Mouse (Mus musculus): ENCODE results near the gene Rhox1.
"Not testable (repeated sequence)": the region's sequence is repeated elsewhere in the genome, so short reads cannot be mapped to it uniquely, and the experiment has no call there.

Rhox1 gene

GRCm38 (mm10) chrX:37222158-37222557 lies at the start of gene Rhox1:
TSS of gene Rhox1 (minus strand) at chrX:37222258.
- DNase-seq (ENCODE audit: low spot score in 2 of 2), result not testable (repeated sequence)

- DNase-seq (ENCODE audit: low spot score in 2 of 2), result not testable (repeated sequence)
These were observed 43.0 kb upstream of the Rhox1 start, which contains the start of gene Rhox4a for GRCm38 (mm10) chrX:37265038-37265437. TSS of gene Rhox4a (plus strand) at chrX:37265338.

DNA sequence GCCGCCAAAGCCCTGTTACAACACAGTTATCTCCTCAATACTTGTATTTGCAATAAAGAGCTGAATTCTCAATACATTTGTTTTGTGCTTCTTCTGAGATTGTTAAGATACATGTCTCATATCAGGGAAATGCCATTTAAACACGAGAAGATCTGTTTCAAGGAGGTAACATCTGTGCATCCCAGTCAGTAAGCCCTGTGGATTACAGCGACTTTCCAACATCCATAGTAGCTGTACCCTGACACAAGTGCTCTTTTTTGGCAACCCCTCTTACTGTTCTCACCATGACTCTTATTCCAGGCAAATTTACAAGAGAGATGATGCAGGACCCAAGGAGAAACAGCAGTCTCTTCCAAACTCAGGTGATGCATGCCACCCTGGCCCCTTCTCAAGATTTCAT lies 27.6 kb upstream of the Rhox1 start, which contains the start of gene Rhox3a:
Rhox3a (plus strand) TSS at position 301 of the 400 bp plus-strand sequence.
- DNase-seq (ENCODE audit: low spot score in 2 of 2), result not testable (repeated sequence)

DNA sequence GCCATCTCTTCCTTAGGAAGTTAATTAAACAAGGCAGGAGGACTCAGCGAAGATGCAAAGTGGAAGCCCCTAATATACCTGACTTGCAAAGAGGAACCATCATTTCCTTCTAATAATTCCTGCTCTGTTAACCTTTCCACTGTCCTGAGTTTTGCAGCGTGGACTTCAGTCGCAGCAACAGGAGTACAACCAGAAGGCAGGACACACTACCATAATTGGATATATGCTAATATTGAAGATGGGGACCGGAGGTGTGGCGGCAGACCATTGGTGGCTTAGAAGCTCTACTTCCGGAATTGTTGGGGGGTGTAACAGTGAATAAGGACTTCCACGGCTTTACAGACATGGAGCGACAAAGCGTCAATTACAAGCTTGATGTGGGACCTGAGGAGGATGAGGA lies 22.6 kb upstream of the Rhox1 start, which contains the start of gene Rhox2a:
Rhox2a (plus strand) TSS at position 301 of the 400 bp plus-strand sequence.
- DNase-seq (ENCODE audit: low spot score in 2 of 2), result not testable (repeated sequence)

DNA sequence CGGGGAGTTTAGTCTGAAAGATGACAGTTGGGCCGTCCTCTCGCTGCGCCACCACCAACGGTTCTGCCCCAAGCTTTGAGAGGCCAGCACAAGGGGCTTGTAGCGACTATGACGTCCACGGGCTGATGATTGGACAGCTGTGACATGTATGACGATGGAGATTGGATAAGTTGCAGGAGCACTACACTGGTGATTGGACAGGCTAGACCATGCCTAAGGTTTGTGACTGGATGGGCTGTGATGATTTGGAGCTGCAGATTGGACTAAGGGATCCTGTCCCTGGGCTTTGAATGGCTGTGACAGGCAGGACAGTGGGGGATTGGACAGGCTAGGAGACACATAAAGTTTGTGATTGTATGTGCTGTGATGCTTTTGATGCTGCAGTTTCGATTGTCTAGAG lies 11.1 kb downstream of the Rhox1 start, which contains the start of gene Gm9:
Gm9 (minus strand) TSS at position 101 of the 400 bp plus-strand sequence.
- no peak for DNase-seq (ENCODE audit: low spot score in 2 of 2)

DNA sequence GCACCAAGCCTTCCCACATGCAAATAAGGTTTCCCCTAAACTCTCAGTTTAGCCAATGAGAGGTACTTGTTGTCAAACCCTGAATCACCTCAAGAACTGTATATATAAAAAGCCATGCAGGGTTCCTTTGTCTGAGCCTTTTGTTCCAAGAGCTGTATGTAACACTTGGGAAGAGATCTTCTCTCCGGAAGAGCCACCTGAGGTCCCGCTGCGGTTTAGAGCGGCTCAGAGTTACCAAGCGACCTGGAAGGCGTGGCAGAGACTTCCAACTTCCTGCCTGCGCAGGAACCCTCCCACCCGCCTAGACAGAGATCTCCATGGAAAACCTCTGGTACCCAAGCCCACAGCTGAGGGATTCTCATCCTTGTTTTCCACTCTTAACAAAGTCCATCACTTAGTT lies 23.4 kb downstream of the Rhox1 start:
- DNase-seq (ENCODE audit: low spot score in 2 of 2), result no peak

DNA sequence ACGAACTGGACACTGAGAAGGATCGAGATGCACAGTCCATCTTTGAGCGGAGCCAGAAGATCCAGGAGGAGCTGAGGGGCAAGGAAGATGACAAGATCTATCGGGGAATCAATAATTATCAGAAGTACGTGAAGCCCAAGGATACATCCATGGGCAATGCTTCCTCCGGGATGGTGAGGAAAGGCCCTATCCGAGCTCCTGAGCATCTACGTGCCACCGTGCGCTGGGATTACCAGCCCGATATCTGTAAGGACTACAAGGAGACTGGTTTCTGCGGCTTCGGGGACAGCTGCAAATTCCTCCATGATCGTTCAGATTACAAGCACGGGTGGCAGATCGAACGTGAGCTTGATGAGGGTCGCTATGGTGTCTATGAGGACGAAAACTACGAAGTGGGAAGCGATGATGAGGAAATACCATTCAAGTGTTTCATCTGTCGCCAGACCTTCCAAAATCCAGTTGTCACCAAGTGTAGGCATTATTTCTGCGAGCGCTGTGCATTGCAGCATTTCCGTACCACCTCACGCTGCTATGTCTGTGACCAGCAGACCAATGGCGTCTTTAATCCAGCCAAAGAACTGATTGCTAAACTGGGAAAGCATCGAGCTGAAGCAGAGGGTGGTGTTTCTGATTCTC lies 30.2 kb downstream of the Rhox1 start:
- DNase-seq (ENCODE audit: low spot score in 2 of 2), result peak in 1 of 2 experiments; percentile 24

DNA sequence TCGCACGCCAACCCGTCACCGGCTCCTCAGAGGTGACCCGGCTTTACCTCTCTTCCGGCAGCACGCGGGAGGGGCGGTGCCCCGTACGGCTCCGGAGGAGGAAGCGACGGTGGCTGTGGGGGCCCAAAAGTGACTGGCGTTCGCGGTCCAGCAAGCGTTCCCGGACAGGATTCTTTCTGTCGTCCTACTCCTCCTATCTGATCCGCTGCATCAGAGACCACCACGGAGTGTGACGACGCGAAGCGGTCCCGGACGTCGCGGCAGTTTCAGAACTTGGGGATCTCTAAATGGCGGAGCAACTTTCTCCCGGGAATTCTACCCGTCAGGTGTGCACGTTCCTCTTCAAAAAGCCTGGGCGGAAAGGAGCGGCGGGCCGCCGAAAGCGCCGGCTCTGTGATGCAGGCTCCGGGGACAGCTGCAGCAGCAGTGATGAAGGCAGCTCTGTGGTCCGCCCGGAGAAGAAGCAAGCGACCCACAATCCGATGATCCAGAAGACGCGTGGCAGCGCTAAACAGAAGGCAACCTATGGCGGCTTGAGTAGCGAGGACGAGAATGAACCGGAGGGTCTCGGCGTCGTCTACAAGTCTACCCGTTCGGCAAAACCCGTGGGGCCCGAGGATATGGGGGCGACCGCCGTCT lies 30.8 kb downstream of the Rhox1 start, which contains the start of the genes Ndufa1 and Rnf113a1:
Ndufa1 (minus strand) TSS at position 59 of the 639 bp plus-strand sequence.
Rnf113a1 (plus strand) TSS at position 141 of the 639 bp plus-strand sequence.
- DNase-seq (ENCODE audit: low spot score in 2 of 2), result peak; percentile 81 to 85

DNA sequence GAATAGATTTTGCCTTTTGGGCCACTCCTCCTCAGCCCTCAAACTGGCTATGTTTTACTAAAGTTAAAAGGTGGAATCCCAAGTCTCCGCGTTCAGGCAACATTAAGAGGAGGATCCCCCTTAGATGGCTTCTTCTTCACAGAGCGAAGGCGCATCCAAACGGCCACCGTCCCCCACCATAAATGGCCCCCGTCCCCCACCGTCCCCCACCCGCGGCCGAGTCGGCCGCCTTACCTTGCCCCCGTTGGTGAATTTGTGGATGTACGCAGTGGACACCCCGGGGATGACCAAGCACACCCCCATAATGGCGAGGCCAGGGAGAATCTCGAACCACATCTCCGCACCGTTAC lies 31.3 kb downstream of the Rhox1 start:
- DNase-seq (ENCODE audit: low spot score in 2 of 2), result peak in 1 of 2 experiments; percentile 1

GRCm38 (mm10) chrX:37184401-37184800 lies 37.7 kb downstream of the Rhox1 start:
- DNase-seq (ENCODE audit: low spot score in 2 of 2), result not testable (repeated sequence)

GRCm38 (mm10) chrX:37168742-37169141 lies 53.3 kb downstream of the Rhox1 start, which contains the start of gene Akap14:
TSS of gene Akap14 (minus strand) at chrX:37168842.
- DNase-seq (ENCODE audit: low spot score in 2 of 2), result no peak

DNA sequence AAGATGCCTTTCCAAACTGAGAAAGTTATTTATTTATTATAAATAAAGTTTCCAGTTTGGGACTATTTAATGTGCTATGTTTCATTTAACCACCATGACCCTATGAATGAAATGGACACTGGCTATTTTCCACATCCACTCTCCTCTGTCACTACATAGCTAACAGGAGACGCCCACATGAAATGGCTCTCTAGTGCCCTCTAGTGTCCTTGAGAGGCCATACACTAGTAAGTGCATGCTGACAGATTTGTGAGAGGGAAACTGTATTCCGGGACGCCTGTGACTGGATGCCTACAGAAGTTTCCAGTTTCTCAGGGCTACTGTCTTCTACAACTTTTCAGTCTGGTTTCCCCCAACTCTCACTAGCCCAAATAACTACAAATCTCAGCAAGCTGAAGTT lies 55.0 kb downstream of the Rhox1 start:
- DNase-seq (ENCODE audit: low spot score in 2 of 2), result peak in 1 of 2 experiments; percentile 25

Data from frontal cortex, postnatal 36 days (tissue).